Mouse (Mus musculus): ENCODE results near the gene Recql. TPM values are rescaled to one million over a fixed set of nuclear protein-coding genes. Genes with fewer than 3 reads are reported as not detected.

Gene Recql
- polyA plus RNA-seq, 1 experiment from 2014 or later: 18.8 TPM

- H3K27ac ChIP-seq: peak overlapping the region; percentile 73
- H3K36me3 ChIP-seq: peaks cover 3% of the 10 kb centered on the region; the same call in 1 of the 2 replicates
- 9% methylated on average over 8 of the region's 8 CpGs for WGBS (ENCODE audit: insufficient replicate concordance)
- no peak for DNase-seq
- H3K9ac ChIP-seq: peak overlapping the region; percentile 92
- peak overlapping the region; percentile 79 for H3K4me2 ChIP-seq
- H3K27me3 ChIP-seq: no peaks in the 10 kb centered on the region
- H3K9me3 ChIP-seq (replicated peaks): no peaks in the 10 kb centered on the region
- H3K4me1 ChIP-seq (replicated peaks): peaks cover 51% of the 10 kb centered on the region
- ATAC-seq (ENCODE audit: low read depth): no peak
- H3K4me3 ChIP-seq (replicated peaks): peak overlapping the region; percentile 94
These were observed 926 bp upstream of the Recql start for GRCm38 (mm10) chr6:142387755-142388271.

GRCm38 (mm10) chr6:142386285-142387010 is 439 bp downstream of the Recql start:
- peaks cover 37% of the 10 kb centered on the region for H3K4me1 ChIP-seq (replicated peaks)
- peak; percentile 7 for DNase-seq
- WGBS (ENCODE audit: insufficient replicate concordance): 1% methylated on average over 31 of the region's 31 CpGs
- ATAC-seq (ENCODE audit: low read depth): peak; percentile 68
- H3K27me3 ChIP-seq: no peaks in the 10 kb centered on the region
- peak overlapping the region; percentile 94 for H3K4me3 ChIP-seq (replicated peaks)
- H3K36me3 ChIP-seq: no peaks in the 10 kb centered on the region; the same call in none of the 2 replicates
- peak overlapping the region; percentile 78 for H3K4me2 ChIP-seq
- peak overlapping the region; percentile 83 for H3K27ac ChIP-seq
- H3K9ac ChIP-seq: peak overlapping the region; percentile 77
- no peaks in the 10 kb centered on the region for H3K9me3 ChIP-seq (replicated peaks)

GRCm38 (mm10) chr6:142384521-142384920 is 2.4 kb downstream of the Recql start:
- Histone ChIP-seq H3K36me3 (no peaks in the 10 kb centered on the region; the same call in none of the 2 replicates), H3K9me3 (replicated peaks) (no peaks in the 10 kb centered on the region), H3K9ac (no peak overlapping the region), H3K4me1 (replicated peaks) (peaks cover 25% of the 10 kb centered on the region), H3K4me3 (replicated peaks) (no peak overlapping the region), H3K27me3 (no peaks in the 10 kb centered on the region), H3K4me2 (no peak overlapping the region), H3K27ac (no peak overlapping the region)
- WGBS (ENCODE audit: insufficient replicate concordance): 80% methylated on average over 9 of the region's 9 CpGs
- ATAC-seq (ENCODE audit: low read depth) (no peak), DNase-seq (no peak)

GRCm38 (mm10) chr6:142381615-142382014 is 5.3 kb downstream of the Recql start:
- H3K36me3 ChIP-seq: peaks cover 23% of the 10 kb centered on the region
- DNase-seq (no peak), ATAC-seq (ENCODE audit: low read depth) (no peak)
- WGBS (ENCODE audit: insufficient replicate concordance): 86% methylated on average over 7 of the region's 7 CpGs
- no peak overlapping the region for H3K4me3 ChIP-seq (replicated peaks)
- no peak overlapping the region for H3K27ac ChIP-seq
- H3K9ac ChIP-seq: no peak overlapping the region
- no peaks in the 10 kb centered on the region for H3K9me3 ChIP-seq (replicated peaks)
- H3K27me3 ChIP-seq: no peaks in the 10 kb centered on the region
- H3K4me2 ChIP-seq: no peak overlapping the region
- peaks cover 8% of the 10 kb centered on the region for H3K4me1 ChIP-seq (replicated peaks)

GRCm38 (mm10) chr6:142379961-142380360 is 6.9 kb downstream of the Recql start:
- Histone ChIP-seq H3K36me3 (peaks cover 39% of the 10 kb centered on the region), H3K4me1 (replicated peaks) (no peaks in the 10 kb centered on the region), H3K27ac (no peak overlapping the region), H3K9ac (no peak overlapping the region), H3K27me3 (no peaks in the 10 kb centered on the region), H3K4me3 (replicated peaks) (no peak overlapping the region), H3K4me2 (no peak overlapping the region), H3K9me3 (replicated peaks) (no peaks in the 10 kb centered on the region)
- ATAC-seq (ENCODE audit: low read depth): no peak
- no peak for DNase-seq
- 78% methylated on average over 6 of the region's 6 CpGs for WGBS (ENCODE audit: insufficient replicate concordance)

- no peak for DNase-seq
- WGBS (ENCODE audit: insufficient replicate concordance): 83% methylated on average over 8 of the region's 8 CpGs
- Histone ChIP-seq H3K4me2 (no peak overlapping the region), H3K36me3 (peaks cover 51% of the 10 kb centered on the region), H3K4me1 (replicated peaks) (no peaks in the 10 kb centered on the region), H3K27ac (no peak overlapping the region), H3K9me3 (replicated peaks) (no peaks in the 10 kb centered on the region), H3K9ac (no peak overlapping the region), H3K4me3 (replicated peaks) (no peak overlapping the region), H3K27me3 (no peaks in the 10 kb centered on the region)
- ATAC-seq (ENCODE audit: low read depth): no peak
These were observed 8.1 kb downstream of the Recql start for GRCm38 (mm10) chr6:142378576-142379330.

GRCm38 (mm10) chr6:142377081-142377480 is 9.8 kb downstream of the Recql start:
- Histone ChIP-seq H3K36me3 (peaks cover 66% of the 10 kb centered on the region), H3K27me3 (no peaks in the 10 kb centered on the region), H3K4me2 (no peak overlapping the region), H3K4me1 (replicated peaks) (no peaks in the 10 kb centered on the region), H3K9ac (no peak overlapping the region), H3K9me3 (replicated peaks) (no peaks in the 10 kb centered on the region), H3K4me3 (replicated peaks) (no peak overlapping the region), H3K27ac (no peak overlapping the region)
- DNase-seq (no peak), ATAC-seq (ENCODE audit: low read depth) (no peak)
- WGBS (ENCODE audit: insufficient replicate concordance): 68% methylated on average over 1 of the region's 1 CpGs

- Histone ChIP-seq H3K4me2 (no peak overlapping the region), H3K9me3 (replicated peaks) (no peaks in the 10 kb centered on the region), H3K27me3 (no peaks in the 10 kb centered on the region), H3K36me3 (peaks cover 90% of the 10 kb centered on the region), H3K4me3 (replicated peaks) (no peak overlapping the region), H3K27ac (no peak overlapping the region), H3K9ac (no peak overlapping the region), H3K4me1 (replicated peaks) (no peaks in the 10 kb centered on the region)
- DNase-seq: no peak
- WGBS (ENCODE audit: insufficient replicate concordance): 74% methylated on average over 3 of the region's 3 CpGs
- no peak for ATAC-seq (ENCODE audit: low read depth)
These were observed 17.3 kb downstream of the Recql start for GRCm38 (mm10) chr6:142369568-142369967.

- no peak overlapping the region for H3K4me2 ChIP-seq
- H3K27me3 ChIP-seq: no peaks in the 10 kb centered on the region
- no peaks in the 10 kb centered on the region for H3K9me3 ChIP-seq (replicated peaks)
- no peaks in the 10 kb centered on the region for H3K4me1 ChIP-seq (replicated peaks)
- H3K27ac ChIP-seq: no peak overlapping the region
- no peak overlapping the region for H3K4me3 ChIP-seq (replicated peaks)
- DNase-seq: no peak
- ATAC-seq (ENCODE audit: low read depth): no peak
- WGBS (ENCODE audit: insufficient replicate concordance): 78% methylated on average over 3 of the region's 3 CpGs
- H3K9ac ChIP-seq: no peak overlapping the region
- H3K36me3 ChIP-seq: peaks cover 90% of the 10 kb centered on the region
These were observed 19.3 kb downstream of the Recql start for GRCm38 (mm10) chr6:142367565-142367964.

GRCm38 (mm10) chr6:142366473-142367018 is 20.3 kb downstream of the Recql start:
- no peak overlapping the region for H3K27ac ChIP-seq
- WGBS (ENCODE audit: insufficient replicate concordance): 87% methylated on average over 10 of the region's 10 CpGs
- H3K36me3 ChIP-seq: peaks cover 88% of the 10 kb centered on the region
- H3K4me1 ChIP-seq (replicated peaks): no peaks in the 10 kb centered on the region
- H3K9me3 ChIP-seq (replicated peaks): no peaks in the 10 kb centered on the region
- H3K27me3 ChIP-seq: no peaks in the 10 kb centered on the region
- DNase-seq (no peak), ATAC-seq (ENCODE audit: low read depth) (no peak)
- H3K9ac ChIP-seq: no peak overlapping the region
- no peak overlapping the region for H3K4me3 ChIP-seq (replicated peaks)
- no peak overlapping the region for H3K4me2 ChIP-seq

- H3K27ac ChIP-seq: no peak overlapping the region
- H3K9me3 ChIP-seq (replicated peaks): no peaks in the 10 kb centered on the region
- H3K9ac ChIP-seq: no peak overlapping the region
- no peaks in the 10 kb centered on the region for H3K27me3 ChIP-seq
- no peak overlapping the region for H3K4me3 ChIP-seq (replicated peaks)
- 81% methylated on average over 8 of the region's 8 CpGs for WGBS (ENCODE audit: insufficient replicate concordance)
- no peaks in the 10 kb centered on the region for H3K4me1 ChIP-seq (replicated peaks)
- ATAC-seq (ENCODE audit: low read depth) (no peak), DNase-seq (no peak)
- H3K36me3 ChIP-seq: peaks cover 88% of the 10 kb centered on the region
- no peak overlapping the region for H3K4me2 ChIP-seq
These were observed 21.0 kb downstream of the Recql start for GRCm38 (mm10) chr6:142365742-142366472.

Measured in liver, embryonic 13.5 days (tissue).